Mouse (Mus musculus) cerebellum, postnatal 14 days (tissue): ENCODE measurements around the gene P4ha2.

ENCODE experiments used
- DNase-seq, 2 experiments: peaks; one replicate each; pipeline ENCODE4 v3.0.0; 2021; ENCODE audit warnings: mixed read lengths in 2 of 2

Gene P4ha2

GRCm38 (mm10) chr11:54108131-54108530, 8.2 kb downstream of the P4ha2 start:
- DNase-seq, result no peak

GRCm38 (mm10) chr11:54108894-54109293, 9.0 kb downstream of the P4ha2 start:
- DNase-seq, result peak in 1 of 2 experiments; percentile 57

- peak in 1 of 2 experiments; percentile 15 for DNase-seq
Measured at GRCm38 (mm10) chr11:54111291-54111690, 11.4 kb downstream of the P4ha2 start.

GRCm38 (mm10) chr11:54111976-54112741, 12.3 kb downstream of the P4ha2 start:
- peak; percentile 93 to 95 for DNase-seq

- peak; percentile 75 to 81 for DNase-seq
Measured at GRCm38 (mm10) chr11:54112920-54113319, 13.0 kb downstream of the P4ha2 start.

- DNase-seq, result peak in 1 of 2 experiments; percentile 27
Measured at GRCm38 (mm10) chr11:54113352-54113751, 13.5 kb downstream of the P4ha2 start.

- DNase-seq, result no peak
Measured at GRCm38 (mm10) chr11:54114746-54115145, 14.9 kb downstream of the P4ha2 start.

GRCm38 (mm10) chr11:54115301-54115700, 15.4 kb downstream of the P4ha2 start:
- peak in 1 of 2 experiments; percentile 17 for DNase-seq

- peak in 1 of 2 experiments; percentile 8 for DNase-seq
Measured at GRCm38 (mm10) chr11:54115911-54116310, 16.0 kb downstream of the P4ha2 start.

- DNase-seq, result peak in 1 of 2 experiments; percentile 56
Measured at GRCm38 (mm10) chr11:54116406-54116805, 16.5 kb downstream of the P4ha2 start.

- peak in 1 of 2 experiments; percentile 21 for DNase-seq
Measured at GRCm38 (mm10) chr11:54117096-54117495, 17.2 kb downstream of the P4ha2 start.

- no peak for DNase-seq
Measured at GRCm38 (mm10) chr11:54119126-54119525, 19.2 kb downstream of the P4ha2 start.

- DNase-seq, result no peak
Measured at GRCm38 (mm10) chr11:54119740-54120360, 20.0 kb downstream of the P4ha2 start.

- DNase-seq, result peak; percentile 70 to 80
Measured at GRCm38 (mm10) chr11:54122416-54123264, 22.7 kb downstream of the P4ha2 start.

GRCm38 (mm10) chr11:54125982-54126648, 26.2 kb downstream of the P4ha2 start:
- no peak for DNase-seq

GRCm38 (mm10) chr11:54126654-54127374, 26.9 kb downstream of the P4ha2 start:
- peak in 1 of 2 experiments; percentile 6 for DNase-seq

GRCm38 (mm10) chr11:54127397-54127796, 27.5 kb downstream of the P4ha2 start:
- DNase-seq, result no peak

GRCm38 (mm10) chr11:54129955-54130354, 30.1 kb downstream of the P4ha2 start:
- DNase-seq, result no peak

- no peak for DNase-seq
Measured at GRCm38 (mm10) chr11:54130721-54131120, 30.8 kb downstream of the P4ha2 start.

- no peak for DNase-seq
Measured at GRCm38 (mm10) chr11:54132290-54132689, 32.4 kb downstream of the P4ha2 start.

GRCm38 (mm10) chr11:54134905-54135304, 35.0 kb downstream of the P4ha2 start:
- no peak for DNase-seq

GRCm38 (mm10) chr11:54140159-54140558, 40.3 kb downstream of the P4ha2 start:
- DNase-seq, result peak in 1 of 2 experiments; percentile 30
